Mouse (Mus musculus) G1E (cell line): ENCODE measurements at regions not wholly inside any gene's neighbourhood (a gene's known extent, or its start where the extent isn't known, plus 50 kb on each side); places are given as distances from the start of the nearest gene placed in this dataset.

Experiments used
- CTCF ChIP-seq: IDR thresholded peaks from 2 replicates; pipeline ENCODE4 v1.5.1; 2012; ENCODE audit warnings: low read depth, low read length, inconsistent platforms, mixed read lengths
- GATA1 ChIP-seq: IDR thresholded peaks from 2 replicates; pipeline ENCODE4 v1.6.1; 2012; ENCODE audit warnings: borderline replicate concordance, low read length, inconsistent platforms, mixed read lengths
- POLR2AphosphoS5 ChIP-seq: IDR thresholded peaks from 2 replicates; pipeline ENCODE4 v1.6.1; 2012; ENCODE audit warnings: low read depth, low read length, inconsistent platforms; ENCODE audit not compliant: insufficient replicate concordance
- TAL1 ChIP-seq: conservative IDR thresholded peaks from 2 replicates; pipeline ENCODE4 v1.6.1; 2012; ENCODE audit warnings: low read depth, low read length, inconsistent platforms, mixed read lengths

- TF ChIP-seq CTCF (no peak), POLR2AphosphoS5 (no peak), GATA1 (no peak), TAL1 (no peak)
These were observed 177.0 kb upstream of the Pfn2 start for GRCm38 (mm10) chr3:58024750-58025392.
